Mouse (Mus musculus): ENCODE data around the gene Aak1.

Aak1 gene

GRCm38 (mm10) chr6:86897520-86897919, 48.2 kb downstream of the Aak1 start:
- DNase-seq (ENCODE audit: low read depth), result no peak

GRCm38 (mm10) chr6:86899053-86899452, 49.7 kb downstream of the Aak1 start:
- DNase-seq (ENCODE audit: low read depth), result no peak

GRCm38 (mm10) chr6:86899965-86900364, 50.6 kb downstream of the Aak1 start:
- DNase-seq (ENCODE audit: low read depth), result no peak

- peak; percentile 25 for DNase-seq (ENCODE audit: low read depth)
Observed at GRCm38 (mm10) chr6:86900546-86900945, 51.2 kb downstream of the Aak1 start.

GRCm38 (mm10) chr6:86905500-86905899, 56.2 kb downstream of the Aak1 start:
- no peak for DNase-seq (ENCODE audit: low read depth)

GRCm38 (mm10) chr6:86907191-86907590, 57.9 kb downstream of the Aak1 start:
- DNase-seq (ENCODE audit: low read depth), result no peak

- DNase-seq (ENCODE audit: low read depth), result no peak
Observed at GRCm38 (mm10) chr6:86908561-86909150, 59.3 kb downstream of the Aak1 start.

GRCm38 (mm10) chr6:86909881-86910280, 60.6 kb downstream of the Aak1 start:
- DNase-seq (ENCODE audit: low read depth), result peak; percentile 59

GRCm38 (mm10) chr6:86916157-86916820, 67.0 kb downstream of the Aak1 start:
- no peak for DNase-seq (ENCODE audit: low read depth)

GRCm38 (mm10) chr6:86917231-86917630, 67.9 kb downstream of the Aak1 start:
- no peak for DNase-seq (ENCODE audit: low read depth)

GRCm38 (mm10) chr6:86918058-86918835, 68.9 kb downstream of the Aak1 start:
- DNase-seq (ENCODE audit: low read depth), result no peak

- DNase-seq (ENCODE audit: low read depth), result peak; percentile 82
Observed at GRCm38 (mm10) chr6:86921880-86922279, 72.6 kb downstream of the Aak1 start.

- DNase-seq (ENCODE audit: low read depth), result no peak
Observed at GRCm38 (mm10) chr6:86924746-86925145, 75.4 kb downstream of the Aak1 start.

- no peak for DNase-seq (ENCODE audit: low read depth)
Observed at GRCm38 (mm10) chr6:86934541-86934940, 85.2 kb downstream of the Aak1 start.

GRCm38 (mm10) chr6:86939797-86940196, 90.5 kb downstream of the Aak1 start:
- no peak for DNase-seq (ENCODE audit: low read depth)

- no peak for DNase-seq (ENCODE audit: low read depth)
Observed at GRCm38 (mm10) chr6:86940966-86941365, 91.6 kb downstream of the Aak1 start.

GRCm38 (mm10) chr6:86947100-86947499, 97.8 kb downstream of the Aak1 start:
- no peak for DNase-seq (ENCODE audit: low read depth)

GRCm38 (mm10) chr6:86948746-86949145, 99.4 kb downstream of the Aak1 start:
- DNase-seq (ENCODE audit: low read depth), result no peak

GRCm38 (mm10) chr6:86950141-86950540, 100.8 kb downstream of the Aak1 start:
- no peak for DNase-seq (ENCODE audit: low read depth)

- DNase-seq (ENCODE audit: low read depth), result no peak
Observed at GRCm38 (mm10) chr6:86950733-86951255, 101.5 kb downstream of the Aak1 start.

- no peak for DNase-seq (ENCODE audit: low read depth)
Observed at GRCm38 (mm10) chr6:86955741-86956140, 106.4 kb downstream of the Aak1 start.

GRCm38 (mm10) chr6:86956206-86956605, 106.9 kb downstream of the Aak1 start:
- DNase-seq (ENCODE audit: low read depth), result no peak

GRCm38 (mm10) chr6:86959006-86959405, 109.7 kb downstream of the Aak1 start:
- no peak for DNase-seq (ENCODE audit: low read depth)

Measured in naive thymus-derived CD4-positive, alpha-beta T cell, adult 2 months (primary cell).